Mouse (Mus musculus) lung, embryonic 16.5 days (tissue): ENCODE results near the gene Prkca. TPM values are rescaled to one million over a fixed set of nuclear protein-coding genes. Genes with fewer than 3 reads are reported as not detected.

Source experiments
- ATAC-seq: fragments of 200-750 bp; cut with Nextera tagmentation; 2 replicates; pipeline ENCODE4 v1.8.0; 2017; ENCODE audit warnings: low read depth, mild to moderate bottlenecking, moderate library complexity
- H3K27ac ChIP-seq: fragments of 300-500 bp; sonication (generic); 2 replicates; pipeline ENCODE4 v1.5.1; 2014; ENCODE audit warnings: mild to moderate bottlenecking, control low read depth, low read length
- H3K27me3 ChIP-seq: fragments of 300-500 bp; sonication (generic); 2 replicates; pipeline ENCODE4 v1.6.1; 2014; ENCODE audit warnings: low read depth, low read length, mixed read lengths; ENCODE audit not compliant: control insufficient read depth, insufficient read depth
- H3K36me3 ChIP-seq: fragments of 300-500 bp; sonication (generic); 2 replicates; pipeline ENCODE4 v1.6.1; 2014; ENCODE audit warnings: low read length; ENCODE audit not compliant: control insufficient read depth, insufficient read depth
- H3K4me1 ChIP-seq: fragments of 300-500 bp; sonication (generic); replicated peaks from 2 replicates; pipeline ENCODE4 v1.6.1; 2014; ENCODE audit warnings: low read length, mixed read lengths; ENCODE audit not compliant: control insufficient read depth, insufficient read depth
- H3K4me2 ChIP-seq: fragments of 300-500 bp; sonication (generic); 2 replicates; pipeline ENCODE4 v1.6.1; 2014; ENCODE audit warnings: low read depth, low read length, control low read depth
- H3K4me3 ChIP-seq: fragments of 300-500 bp; sonication (generic); 2 replicates; pipeline ENCODE4 v1.5.1; 2014; ENCODE audit warnings: mild to moderate bottlenecking, low read length, control low read depth
- H3K9ac ChIP-seq: fragments of 300-500 bp; sonication (generic); 2 replicates; pipeline ENCODE4 v1.6.1; 2014; ENCODE audit warnings: low read length, control low read depth
- H3K9me3 ChIP-seq: fragments of 300-500 bp; sonication (generic); 2 replicates; pipeline ENCODE4 v1.6.1; 2016; ENCODE audit warnings: low read length; ENCODE audit not compliant: control insufficient read depth
- WGBS: fragments of 180-500 bp; shearing (Covaris S2); extraction: QIAGEN DNeasy Blood & Tissue Kit; methylation state at CpG from one replicate; pipeline ENCODE4 v1.1.7; 2014; 5-methylcytosine and 5-hydroxymethylcytosine counted together
- polyA plus RNA-seq: library from polyadenylated mRNA; unstranded; fragments of >200 nt; fragmentation: Nextera tagmentation; extraction: Ambion mirVana; gene quantifications from 2 replicates; pipeline ENCODE4 v1.2.1, GENCODE M21; 2015

Prkca gene
- polyA plus RNA-seq, 1 experiment from 2014 or later, result 10.1 TPM

- Histone ChIP-seq H3K4me2 (no peak overlapping the region), H3K9ac (no peak overlapping the region), H3K27me3 (no peaks in the 10 kb centered on the region), H3K27ac (no peak overlapping the region), H3K4me3 (no peak overlapping the region), H3K9me3 (no peaks in the 10 kb centered on the region), H3K4me1 (no peaks in the 10 kb centered on the region), H3K36me3 (no peaks in the 10 kb centered on the region)
- ATAC-seq, result no peak
- 88% methylated on average over 3 of the region's 3 CpGs for WGBS
Observed at GRCm38 (mm10) chr11:108189362-108189761, 154.4 kb downstream of the Prkca start.

- ATAC-seq, result no peak
Observed at GRCm38 (mm10) chr11:108182421-108182820, 161.3 kb downstream of the Prkca start.

GRCm38 (mm10) chr11:108181012-108181713 lies 162.6 kb downstream of the Prkca start:
- no peaks in the 10 kb centered on the region for H3K9me3 ChIP-seq
- H3K4me2 ChIP-seq, result no peak overlapping the region
- no peak overlapping the region for H3K27ac ChIP-seq
- WGBS, result 71% methylated on average over 10 of the region's 10 CpGs
- no peak overlapping the region for H3K4me3 ChIP-seq
- ATAC-seq, result no peak
- H3K9ac ChIP-seq, result no peak overlapping the region
- no peaks in the 10 kb centered on the region for H3K4me1 ChIP-seq
- H3K27me3 ChIP-seq, result no peaks in the 10 kb centered on the region
- no peaks in the 10 kb centered on the region for H3K36me3 ChIP-seq

More at GRCm38 (mm10) chr11:108182421-108182820, 161.3 kb downstream of the Prkca start:
- Histone ChIP-seq H3K27ac (no peak overlapping the region), H3K9me3 (no peaks in the 10 kb centered on the region), H3K4me1 (no peaks in the 10 kb centered on the region), H3K27me3 (no peaks in the 10 kb centered on the region), H3K9ac (no peak overlapping the region), H3K36me3 (no peaks in the 10 kb centered on the region), H3K4me2 (no peak overlapping the region), H3K4me3 (no peak overlapping the region)
- 75% methylated on average over 5 of the region's 5 CpGs for WGBS

- 74% methylated on average over 5 of the region's 5 CpGs for WGBS
- no peaks in the 10 kb centered on the region for H3K27me3 ChIP-seq
Observed at GRCm38 (mm10) chr11:108178802-108179201, 164.9 kb downstream of the Prkca start.

GRCm38 (mm10) chr11:108178258-108178657 lies 165.5 kb downstream of the Prkca start:
- 87% methylated on average over 3 of the region's 3 CpGs for WGBS
- no peaks in the 10 kb centered on the region for H3K4me1 ChIP-seq
- no peaks in the 10 kb centered on the region for H3K36me3 ChIP-seq
- no peak for ATAC-seq
- H3K9me3 ChIP-seq, result no peaks in the 10 kb centered on the region
- no peak overlapping the region for H3K4me2 ChIP-seq
- no peak overlapping the region for H3K27ac ChIP-seq
- H3K4me3 ChIP-seq, result no peak overlapping the region
- H3K9ac ChIP-seq, result no peak overlapping the region
- H3K27me3 ChIP-seq, result no peaks in the 10 kb centered on the region

More at GRCm38 (mm10) chr11:108178802-108179201, 164.9 kb downstream of the Prkca start:
- no peaks in the 10 kb centered on the region for H3K9me3 ChIP-seq
- H3K4me1 ChIP-seq, result no peaks in the 10 kb centered on the region
- no peak for ATAC-seq
- no peaks in the 10 kb centered on the region for H3K36me3 ChIP-seq
- no peak overlapping the region for H3K9ac ChIP-seq
- no peak overlapping the region for H3K4me2 ChIP-seq
- no peak overlapping the region for H3K4me3 ChIP-seq
- H3K27ac ChIP-seq, result no peak overlapping the region

GRCm38 (mm10) chr11:108176715-108177114 lies 167.0 kb downstream of the Prkca start:
- Histone ChIP-seq H3K9ac (no peak overlapping the region), H3K4me2 (no peak overlapping the region), H3K9me3 (no peaks in the 10 kb centered on the region), H3K27me3 (no peaks in the 10 kb centered on the region), H3K4me1 (no peaks in the 10 kb centered on the region), H3K27ac (no peak overlapping the region), H3K36me3 (no peaks in the 10 kb centered on the region), H3K4me3 (no peak overlapping the region)
- WGBS, result 74% methylated on average over 5 of the region's 5 CpGs
- no peak for ATAC-seq

- no peak for ATAC-seq
Observed at GRCm38 (mm10) chr11:108171917-108172316, 171.8 kb downstream of the Prkca start.

GRCm38 (mm10) chr11:108171260-108171659 lies 172.5 kb downstream of the Prkca start:
- Histone ChIP-seq H3K4me1 (peaks cover 2% of the 10 kb centered on the region), H3K27ac (no peak overlapping the region), H3K9ac (no peak overlapping the region), H3K36me3 (no peaks in the 10 kb centered on the region), H3K27me3 (no peaks in the 10 kb centered on the region), H3K4me3 (no peak overlapping the region), H3K9me3 (no peaks in the 10 kb centered on the region), H3K4me2 (no peak overlapping the region)
- 90% methylated on average over 6 of the region's 6 CpGs for WGBS
- ATAC-seq, result no peak

More at GRCm38 (mm10) chr11:108171917-108172316, 171.8 kb downstream of the Prkca start:
- Histone ChIP-seq H3K4me2 (no peak overlapping the region), H3K4me3 (no peak overlapping the region), H3K9ac (no peak overlapping the region), H3K27ac (no peak overlapping the region), H3K36me3 (no peaks in the 10 kb centered on the region), H3K4me1 (no peaks in the 10 kb centered on the region), H3K27me3 (no peaks in the 10 kb centered on the region), H3K9me3 (no peaks in the 10 kb centered on the region)
- 87% methylated on average over 5 of the region's 5 CpGs for WGBS

- ATAC-seq, result no peak
Observed at GRCm38 (mm10) chr11:108170107-108170506, 173.6 kb downstream of the Prkca start.

More at GRCm38 (mm10) chr11:108170107-108170506, 173.6 kb downstream of the Prkca start:
- 70% methylated on average over 3 of the region's 3 CpGs for WGBS
- H3K9ac ChIP-seq, result no peak overlapping the region
- H3K4me3 ChIP-seq, result no peak overlapping the region
- no peaks in the 10 kb centered on the region for H3K36me3 ChIP-seq
- no peaks in the 10 kb centered on the region for H3K9me3 ChIP-seq
- no peak overlapping the region for H3K4me2 ChIP-seq
- H3K27me3 ChIP-seq, result no peaks in the 10 kb centered on the region
- H3K27ac ChIP-seq, result no peak overlapping the region
- H3K4me1 ChIP-seq, result peaks cover 8% of the 10 kb centered on the region
